Mouse (Mus musculus): ENCODE measurements around the gene Mgst1. TPM values are rescaled to one million over a fixed set of nuclear protein-coding genes. Genes with fewer than 3 reads are reported as not detected.
A peak's percentile ranks its signal among the peaks of the same experiment; 100 is the strongest.

Mgst1 gene
- polyA plus RNA-seq, 1 experiment from 2014 or later = 53.5 TPM

GRCm38 (mm10) chr6:138142604-138143003 lies 2.5 kb downstream of the Mgst1 start:
- no peak overlapping the region for H3K4me3 ChIP-seq
- H3K27me3 ChIP-seq (replicated peaks) = no peaks in the 10 kb centered on the region
- 92% methylated on average over 7 of the region's 7 CpGs for WGBS
- no peaks in the 10 kb centered on the region for H3K36me3 ChIP-seq (replicated peaks)
- no peak overlapping the region for H3K9ac ChIP-seq
- no peak for ATAC-seq (replicated peaks)
- H3K4me2 ChIP-seq = no peak overlapping the region
- no peaks in the 10 kb centered on the region for H3K9me3 ChIP-seq
- H3K27ac ChIP-seq = no peak overlapping the region
- H3K4me1 ChIP-seq = peaks cover 14% of the 10 kb centered on the region; the same call in 1 of the 2 replicates

- no peaks in the 10 kb centered on the region for H3K36me3 ChIP-seq (replicated peaks)
- H3K9me3 ChIP-seq = no peaks in the 10 kb centered on the region
- peaks cover 14% of the 10 kb centered on the region; the same call in 1 of the 2 replicates for H3K4me1 ChIP-seq
- no peak overlapping the region for H3K4me2 ChIP-seq
- no peak overlapping the region for H3K9ac ChIP-seq
- H3K27me3 ChIP-seq (replicated peaks) = no peaks in the 10 kb centered on the region
- WGBS = 92% methylated on average over 3 of the region's 3 CpGs
- no peak overlapping the region for H3K4me3 ChIP-seq
- no peak for ATAC-seq (replicated peaks)
- no peak overlapping the region for H3K27ac ChIP-seq
Measured at GRCm38 (mm10) chr6:138143450-138143849, 3.3 kb downstream of the Mgst1 start.

- Histone ChIP-seq H3K36me3 (replicated peaks) (no peaks in the 10 kb centered on the region), H3K9ac (no peak overlapping the region)
- WGBS = 27% methylated on average over 5 of the region's 5 CpGs
Measured at GRCm38 (mm10) chr6:138153111-138153510, 13.0 kb downstream of the Mgst1 start.

GRCm38 (mm10) chr6:138163920-138164319 lies 23.8 kb downstream of the Mgst1 start:
- Histone ChIP-seq H3K9ac (no peak overlapping the region), H3K4me1 (no peaks in the 10 kb centered on the region), H3K4me3 (no peak overlapping the region), H3K27me3 (replicated peaks) (no peaks in the 10 kb centered on the region), H3K9me3 (no peaks in the 10 kb centered on the region), H3K36me3 (replicated peaks) (no peaks in the 10 kb centered on the region), H3K27ac (no peak overlapping the region), H3K4me2 (no peak overlapping the region)
- WGBS = 73% methylated on average over 7 of the region's 7 CpGs
- no peak for ATAC-seq (replicated peaks)

More at GRCm38 (mm10) chr6:138153111-138153510, 13.0 kb downstream of the Mgst1 start:
- H3K9me3 ChIP-seq = no peaks in the 10 kb centered on the region
- H3K27me3 ChIP-seq (replicated peaks) = no peaks in the 10 kb centered on the region
- no peak overlapping the region for H3K27ac ChIP-seq
- H3K4me1 ChIP-seq = no peaks in the 10 kb centered on the region
- H3K4me3 ChIP-seq = no peak overlapping the region
- no peak overlapping the region for H3K4me2 ChIP-seq
- ATAC-seq (replicated peaks) = no peak

GRCm38 (mm10) chr6:138171480-138172224 lies 31.5 kb downstream of the Mgst1 start:
- Histone ChIP-seq H3K9me3 (no peaks in the 10 kb centered on the region), H3K36me3 (replicated peaks) (no peaks in the 10 kb centered on the region), H3K27me3 (replicated peaks) (no peaks in the 10 kb centered on the region), H3K4me1 (no peaks in the 10 kb centered on the region), H3K4me3 (no peak overlapping the region), H3K27ac (no peak overlapping the region), H3K9ac (no peak overlapping the region), H3K4me2 (no peak overlapping the region)
- 69% methylated on average over 15 of the region's 15 CpGs for WGBS
- ATAC-seq (replicated peaks) = peak; percentile 88

Other genes with a start within 250 kb of the Mgst1 start
- gene Slc15a5, start 60.4 kb upstream of the Mgst1 start, polyA plus RNA-seq (2015; fragmentation: Nextera tagmentation; extraction: Ambion mirVana) = 0.14 TPM in 1 of 2 replicates, not detected in the other